Mouse (Mus musculus) midbrain, embryonic 12.5 days (tissue): ENCODE results near the gene Cttnbp2nl. TPM values are rescaled to one million over a fixed set of nuclear protein-coding genes. Genes with fewer than 3 reads are reported as not detected.

Experiments
- ATAC-seq: fragments of 200-750 bp; cut with Nextera tagmentation; 2 replicates; pipeline ENCODE4 v1.8.0; 2017; ENCODE audit warnings: low read depth, moderate TSS enrichment, moderate library complexity; ENCODE audit not compliant: low FRiP score
- H3K27ac ChIP-seq: fragments of 300-500 bp; sonication (generic); replicated peaks from 2 replicates; pipeline ENCODE4 v1.5.1; 2016; ENCODE audit warnings: mild to moderate bottlenecking
- H3K27me3 ChIP-seq: fragments of 300-500 bp; sonication (generic); 2 replicates; pipeline ENCODE4 v1.6.1; 2016; ENCODE audit warnings: mild to moderate bottlenecking
- H3K36me3 ChIP-seq: fragments of 300-500 bp; sonication (generic); 2 replicates; pipeline ENCODE4 v1.6.1; 2016
- H3K4me1 ChIP-seq: fragments of 300-500 bp; sonication (generic); 2 replicates; pipeline ENCODE4 v1.6.1; 2016
- H3K4me2 ChIP-seq: fragments of 300-500 bp; sonication (generic); replicated peaks from 2 replicates; pipeline ENCODE4 v1.6.1; 2016; ENCODE audit warnings: mild to moderate bottlenecking, moderate library complexity
- H3K4me3 ChIP-seq: fragments of 300-500 bp; sonication (generic); 2 replicates; pipeline ENCODE4 v1.5.1; 2016; ENCODE audit warnings: mild to moderate bottlenecking
- H3K9ac ChIP-seq: fragments of 300-500 bp; sonication (generic); replicated peaks from 2 replicates; pipeline ENCODE4 v1.6.1; 2016; ENCODE audit warnings: mild to moderate bottlenecking, moderate library complexity
- H3K9me3 ChIP-seq: fragments of 300-500 bp; sonication (generic); 2 replicates; pipeline ENCODE4 v1.6.1; 2016; ENCODE audit warnings: mild to moderate bottlenecking
- WGBS: fragments of 180-500 bp; shearing (Covaris S2); methylation state at CpG from one replicate; pipeline ENCODE4 v1.1.7; 2016; 5-methylcytosine and 5-hydroxymethylcytosine counted together
- polyA plus RNA-seq: library from polyadenylated mRNA; unstranded; fragments of >200 nt; fragmentation: Nextera tagmentation; extraction: Ambion mirVana; gene quantifications from 2 replicates; pipeline ENCODE4 v1.2.1, GENCODE M21; 2016

Gene Cttnbp2nl
- polyA plus RNA-seq = 53.3 and 63.5 TPM in 2 replicates

- Histone ChIP-seq H3K9ac (peak within 1 kb of the TSS; percentile 92), H3K9me3 (no peaks in the 10 kb centered on the region), H3K4me1 (peaks cover 26% of the 10 kb centered on the region), H3K27me3 (peaks cover 9% of the 10 kb centered on the region; the same call in 1 of the 2 replicates), H3K27ac (peak within 1 kb of the TSS; percentile 88), H3K4me3 (peak within 1 kb of the TSS; percentile 91), H3K36me3 (no peaks in the 10 kb centered on the region), H3K4me2 (peak within 1 kb of the TSS; percentile 84)
- peak; percentile 100 for ATAC-seq
- 3% methylated on average over 31 of the region's 31 CpGs for WGBS
These were observed at the start of gene Cttnbp2nl for GRCm38 (mm10) chr3:105052937-105053697. Cttnbp2nl (minus strand) TSS chr3:105053146.

GRCm38 (mm10) chr3:105100270-105100589 is 47.3 kb upstream of the Cttnbp2nl start:
- Histone ChIP-seq H3K4me1 (peaks cover 10% of the 10 kb centered on the region), H3K4me3 (no peak overlapping the region), H3K27ac (0 out of 2 replicates have a peak overlapping the region, but pooled peaks have one; percentile 20), H3K27me3 (no peaks in the 10 kb centered on the region), H3K4me2 (no peak overlapping the region), H3K36me3 (no peaks in the 10 kb centered on the region), H3K9ac (no peak overlapping the region), H3K9me3 (no peaks in the 10 kb centered on the region)
- ATAC-seq = no peak
- WGBS = 51% methylated on average over 4 of the region's 4 CpGs

DNA sequence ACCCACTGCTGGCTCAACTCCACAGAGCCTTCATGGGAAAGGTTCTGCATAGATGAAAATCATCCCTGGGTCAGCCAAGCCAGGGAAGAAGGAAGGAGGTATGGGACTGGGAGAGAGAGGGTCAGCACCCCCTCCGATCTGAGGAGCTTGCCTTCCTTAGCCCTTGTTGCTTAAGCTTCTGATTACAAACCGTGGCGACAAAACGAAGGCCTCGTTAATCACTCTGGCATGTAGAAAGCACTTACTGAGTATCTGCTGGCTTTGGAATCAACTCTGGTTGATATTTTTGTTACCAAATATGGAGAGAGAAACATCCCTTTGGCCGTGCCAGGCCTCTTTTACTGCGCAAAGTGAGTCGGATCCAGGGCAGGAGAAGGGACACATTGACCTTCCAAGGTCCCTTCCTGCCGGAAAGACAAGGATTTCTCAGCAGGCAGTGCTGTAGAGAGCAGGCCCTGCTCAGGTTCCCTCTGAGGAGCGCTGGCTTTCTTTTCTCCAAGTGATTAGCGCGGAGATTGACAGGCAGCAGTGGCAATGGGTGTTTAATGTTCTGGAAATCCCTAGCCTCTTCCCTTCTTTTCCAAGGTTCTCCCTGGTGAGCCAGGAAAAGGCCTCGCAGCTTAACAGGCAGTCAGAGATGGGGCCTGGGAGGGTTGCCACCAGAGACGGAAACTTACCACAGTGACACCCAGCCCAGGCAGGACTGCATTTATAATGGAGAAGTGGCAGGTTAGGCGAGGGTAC is 46.8 kb upstream of the Cttnbp2nl start:
- no peaks in the 10 kb centered on the region for H3K27me3 ChIP-seq
- H3K4me3 ChIP-seq = no peak overlapping the region
- no peaks in the 10 kb centered on the region for H3K36me3 ChIP-seq
- peaks cover 10% of the 10 kb centered on the region for H3K4me1 ChIP-seq
- H3K27ac ChIP-seq = 0 out of 2 replicates have a peak overlapping the region, but pooled peaks have one; percentile 20
- H3K9me3 ChIP-seq = no peaks in the 10 kb centered on the region
- no peak for ATAC-seq
- H3K4me2 ChIP-seq = no peak overlapping the region
- WGBS = 15% methylated on average over 15 of the region's 15 CpGs
- H3K9ac ChIP-seq = no peak overlapping the region

- Histone ChIP-seq H3K9ac (no peak overlapping the region), H3K9me3 (no peaks in the 10 kb centered on the region), H3K27me3 (no peaks in the 10 kb centered on the region), H3K4me1 (peaks cover 10% of the 10 kb centered on the region), H3K4me3 (no peak overlapping the region), H3K4me2 (no peak overlapping the region), H3K36me3 (no peaks in the 10 kb centered on the region), H3K27ac (no peak overlapping the region)
- WGBS = 82% methylated on average over 4 of the region's 4 CpGs
- ATAC-seq = no peak
These were observed 44.6 kb upstream of the Cttnbp2nl start for GRCm38 (mm10) chr3:105097581-105097980.

- H3K9ac ChIP-seq = no peak overlapping the region
- WGBS = 88% methylated on average over 5 of the region's 5 CpGs
- no peaks in the 10 kb centered on the region for H3K9me3 ChIP-seq
- no peak overlapping the region for H3K27ac ChIP-seq
- H3K4me3 ChIP-seq = no peak overlapping the region
- no peaks in the 10 kb centered on the region; the same call in 1 of the 2 replicates for H3K27me3 ChIP-seq
- no peak overlapping the region for H3K4me2 ChIP-seq
- H3K4me1 ChIP-seq = peaks cover 7% of the 10 kb centered on the region
- ATAC-seq = no peak
- no peaks in the 10 kb centered on the region for H3K36me3 ChIP-seq
These were observed 42.1 kb upstream of the Cttnbp2nl start for GRCm38 (mm10) chr3:105095026-105095425.

DNA sequence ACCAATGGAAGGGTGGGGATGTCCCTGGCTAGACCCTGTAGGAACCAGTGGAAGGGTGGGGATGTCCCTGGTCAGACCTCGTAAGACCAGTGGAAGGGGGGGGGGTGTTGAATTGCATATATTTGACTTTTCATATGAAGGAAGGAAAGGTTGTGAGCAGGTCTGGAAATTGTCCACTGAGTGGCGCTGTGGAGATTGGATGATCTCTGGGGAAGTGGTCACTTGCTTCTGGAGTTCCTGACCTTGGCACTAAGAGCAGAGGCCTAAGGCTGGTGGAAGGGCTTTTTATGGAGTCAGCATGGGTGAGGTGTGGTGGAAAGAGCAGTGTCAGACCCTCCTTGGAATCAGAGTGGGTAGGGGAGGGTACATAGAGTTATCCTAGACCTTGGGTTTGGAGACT is 41.5 kb upstream of the Cttnbp2nl start:
- H3K4me1 ChIP-seq = peaks cover 1% of the 10 kb centered on the region; the same call in 1 of the 2 replicates
- no peaks in the 10 kb centered on the region for H3K9me3 ChIP-seq
- H3K9ac ChIP-seq = no peak overlapping the region
- no peak overlapping the region for H3K27ac ChIP-seq
- H3K36me3 ChIP-seq = no peaks in the 10 kb centered on the region
- no peak for ATAC-seq
- no peak overlapping the region for H3K4me3 ChIP-seq
- no peaks in the 10 kb centered on the region; the same call in 1 of the 2 replicates for H3K27me3 ChIP-seq
- no peak overlapping the region for H3K4me2 ChIP-seq
- WGBS = 68% methylated on average over 2 of the region's 2 CpGs

DNA sequence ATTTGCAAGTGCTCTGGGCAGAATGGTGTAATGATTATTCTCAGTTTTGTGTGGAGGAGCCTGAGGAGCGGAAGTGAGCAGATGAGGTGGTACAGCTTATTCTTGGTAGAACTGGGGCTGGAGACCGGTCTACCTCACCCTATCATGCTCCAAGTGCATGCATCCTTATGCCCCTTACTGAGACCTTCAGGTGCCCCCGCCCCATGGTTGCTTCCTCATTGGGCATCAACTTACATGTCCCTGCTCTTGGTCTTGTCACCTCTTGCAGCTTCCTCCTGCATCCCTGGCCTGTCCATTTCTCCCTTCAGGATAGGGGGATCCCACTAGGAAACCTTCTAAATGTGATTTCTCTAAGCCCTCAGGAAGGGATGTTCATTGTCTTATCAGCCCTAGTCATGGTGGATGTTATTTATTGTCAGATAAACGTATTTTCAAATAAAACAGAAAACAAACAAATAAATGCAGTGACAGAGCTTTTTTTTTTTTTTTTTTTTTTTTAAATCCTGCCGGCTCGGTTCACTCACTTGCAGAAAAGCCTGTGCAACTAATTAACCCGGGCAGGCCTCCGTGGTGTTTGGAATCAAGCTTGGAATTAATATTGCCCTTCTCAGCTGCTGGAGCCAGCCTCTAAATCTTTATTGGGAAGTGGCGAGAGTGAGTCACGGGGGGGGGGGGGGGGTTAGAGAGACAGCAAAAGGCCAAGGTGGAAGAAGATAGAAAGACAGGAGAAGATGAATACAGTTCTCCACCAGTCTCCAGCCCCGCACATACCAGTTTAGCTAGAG is 40.0 kb upstream of the Cttnbp2nl start:
- no peak overlapping the region for H3K9ac ChIP-seq
- ATAC-seq = no peak
- H3K27me3 ChIP-seq = no peaks in the 10 kb centered on the region; the same call in 1 of the 2 replicates
- no peaks in the 10 kb centered on the region for H3K36me3 ChIP-seq
- H3K27ac ChIP-seq = 0 out of 2 replicates have a peak overlapping the region, but pooled peaks have one; percentile 40
- no peaks in the 10 kb centered on the region; the same call in 1 of the 2 replicates for H3K4me1 ChIP-seq
- no peak overlapping the region for H3K4me2 ChIP-seq
- 62% methylated on average over 11 of the region's 11 CpGs for WGBS
- H3K4me3 ChIP-seq = no peak overlapping the region
- no peaks in the 10 kb centered on the region for H3K9me3 ChIP-seq

GRCm38 (mm10) chr3:105090981-105091380 is 38.0 kb upstream of the Cttnbp2nl start:
- no peak for ATAC-seq
- no peak overlapping the region for H3K27ac ChIP-seq
- no peak overlapping the region for H3K4me3 ChIP-seq
- H3K27me3 ChIP-seq = no peaks in the 10 kb centered on the region; the same call in 1 of the 2 replicates
- H3K9me3 ChIP-seq = no peaks in the 10 kb centered on the region
- no peaks in the 10 kb centered on the region; the same call in 1 of the 2 replicates for H3K4me1 ChIP-seq
- no peak overlapping the region for H3K4me2 ChIP-seq
- WGBS = 27% methylated on average over 3 of the region's 3 CpGs
- H3K36me3 ChIP-seq = no peaks in the 10 kb centered on the region
- no peak overlapping the region for H3K9ac ChIP-seq

- WGBS = 84% methylated on average over 7 of the region's 7 CpGs
- no peak overlapping the region for H3K27ac ChIP-seq
- H3K36me3 ChIP-seq = no peaks in the 10 kb centered on the region
- no peaks in the 10 kb centered on the region; the same call in 1 of the 2 replicates for H3K4me1 ChIP-seq
- H3K4me2 ChIP-seq = no peak overlapping the region
- H3K9me3 ChIP-seq = no peaks in the 10 kb centered on the region
- no peaks in the 10 kb centered on the region; the same call in 1 of the 2 replicates for H3K27me3 ChIP-seq
- H3K4me3 ChIP-seq = no peak overlapping the region
- no peak for ATAC-seq
- H3K9ac ChIP-seq = no peak overlapping the region
These were observed 37.2 kb upstream of the Cttnbp2nl start for GRCm38 (mm10) chr3:105090147-105090546.

DNA sequence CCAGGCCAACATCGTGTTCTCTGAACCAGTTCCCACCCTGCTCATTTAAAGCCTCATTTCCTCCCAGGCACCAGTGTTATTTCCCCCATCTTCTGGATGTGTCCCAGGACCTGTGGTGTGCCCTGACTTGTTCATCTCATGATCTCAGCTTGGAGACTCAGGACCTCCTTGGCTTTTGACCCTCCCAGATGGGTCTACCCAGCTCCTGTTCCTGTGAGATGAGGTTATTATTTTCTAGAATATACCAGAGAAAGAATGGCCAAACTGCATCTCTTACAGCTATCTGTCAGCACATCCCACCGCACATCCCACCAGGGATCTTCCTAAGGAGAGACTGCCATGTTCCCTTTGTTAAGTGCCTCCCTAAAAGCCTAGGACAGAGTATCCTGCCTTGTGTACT is 35.7 kb upstream of the Cttnbp2nl start:
- H3K4me2 ChIP-seq = no peak overlapping the region
- H3K36me3 ChIP-seq = no peaks in the 10 kb centered on the region
- no peak overlapping the region for H3K27ac ChIP-seq
- no peak for ATAC-seq
- no peaks in the 10 kb centered on the region; the same call in 1 of the 2 replicates for H3K27me3 ChIP-seq
- H3K4me1 ChIP-seq = no peaks in the 10 kb centered on the region; the same call in 1 of the 2 replicates
- WGBS = 88% methylated on average over 2 of the region's 2 CpGs
- H3K9ac ChIP-seq = no peak overlapping the region
- H3K4me3 ChIP-seq = no peak overlapping the region
- no peaks in the 10 kb centered on the region for H3K9me3 ChIP-seq

- no peaks in the 10 kb centered on the region; the same call in 1 of the 2 replicates for H3K4me1 ChIP-seq
- H3K27me3 ChIP-seq = no peaks in the 10 kb centered on the region; the same call in 1 of the 2 replicates
- H3K9ac ChIP-seq = no peak overlapping the region
- no peak overlapping the region for H3K4me3 ChIP-seq
- 80% methylated on average over 3 of the region's 3 CpGs for WGBS
- no peak overlapping the region for H3K27ac ChIP-seq
- no peaks in the 10 kb centered on the region for H3K9me3 ChIP-seq
- H3K4me2 ChIP-seq = no peak overlapping the region
- no peaks in the 10 kb centered on the region for H3K36me3 ChIP-seq
- no peak for ATAC-seq
These were observed 34.4 kb upstream of the Cttnbp2nl start for GRCm38 (mm10) chr3:105087344-105087743.
